Mouse (Mus musculus): ENCODE results near the gene Tmed9.
"Not testable (repeated sequence)": the region's sequence is repeated elsewhere in the genome, so short reads cannot be mapped to it uniquely, and the experiment has no call there.

The Tmed9 gene

GRCm38 (mm10) chr13:55607624-55608006 lies 34.1 kb downstream of the Tmed9 start:
- DNase-seq (ENCODE audit: low spot score), result no peak

GRCm38 (mm10) chr13:55611996-55612395 lies 38.5 kb downstream of the Tmed9 start:
- DNase-seq (ENCODE audit: low spot score), result no peak

DNA sequence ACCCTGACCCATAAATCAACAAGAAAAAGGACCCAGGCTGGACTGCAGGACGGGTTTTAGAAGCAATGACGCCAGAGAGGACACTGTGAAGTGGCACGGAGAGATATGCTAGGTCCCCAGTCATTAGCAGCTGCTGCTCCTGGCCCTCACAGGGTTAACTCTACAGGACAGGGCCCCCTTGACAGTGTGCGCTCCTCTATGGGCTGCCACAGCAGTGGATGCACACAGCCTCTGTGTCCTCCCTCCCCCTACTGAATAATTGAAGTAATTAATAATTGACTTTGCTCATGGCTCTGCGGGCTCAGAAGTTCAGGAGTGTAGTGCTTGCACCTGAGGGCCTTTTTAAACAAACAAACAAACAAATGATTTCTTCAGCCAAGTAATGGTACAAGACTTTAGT lies 39.9 kb downstream of the Tmed9 start:
- DNase-seq (ENCODE audit: low spot score), result peak; percentile 24

- no peak for DNase-seq (ENCODE audit: low spot score)
Observed at GRCm38 (mm10) chr13:55619328-55619727, 45.8 kb downstream of the Tmed9 start.

DNA sequence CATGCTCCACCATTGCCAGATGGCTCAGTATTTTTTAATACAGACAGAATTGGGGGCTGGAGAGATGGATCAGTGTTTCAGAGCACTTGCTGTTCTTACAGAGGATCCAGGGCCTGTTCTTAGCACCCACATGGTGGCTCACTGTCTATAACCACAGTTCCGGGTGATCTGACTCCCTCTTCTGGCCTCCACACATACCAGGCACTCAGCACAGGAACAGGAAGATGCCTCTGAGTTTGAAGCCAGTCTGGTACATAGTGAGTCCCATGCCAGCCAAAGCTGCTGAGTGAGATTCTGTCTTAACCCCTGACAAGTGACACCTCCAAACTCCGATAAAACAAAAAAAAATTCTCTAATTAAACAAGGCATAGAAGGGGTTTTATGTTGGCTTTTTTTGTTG lies 46.7 kb downstream of the Tmed9 start:
- no peak for DNase-seq (ENCODE audit: low spot score)

GRCm38 (mm10) chr13:55622156-55622648 lies 48.7 kb downstream of the Tmed9 start:
- DNase-seq (ENCODE audit: low spot score), result not testable (repeated sequence)

DNA sequence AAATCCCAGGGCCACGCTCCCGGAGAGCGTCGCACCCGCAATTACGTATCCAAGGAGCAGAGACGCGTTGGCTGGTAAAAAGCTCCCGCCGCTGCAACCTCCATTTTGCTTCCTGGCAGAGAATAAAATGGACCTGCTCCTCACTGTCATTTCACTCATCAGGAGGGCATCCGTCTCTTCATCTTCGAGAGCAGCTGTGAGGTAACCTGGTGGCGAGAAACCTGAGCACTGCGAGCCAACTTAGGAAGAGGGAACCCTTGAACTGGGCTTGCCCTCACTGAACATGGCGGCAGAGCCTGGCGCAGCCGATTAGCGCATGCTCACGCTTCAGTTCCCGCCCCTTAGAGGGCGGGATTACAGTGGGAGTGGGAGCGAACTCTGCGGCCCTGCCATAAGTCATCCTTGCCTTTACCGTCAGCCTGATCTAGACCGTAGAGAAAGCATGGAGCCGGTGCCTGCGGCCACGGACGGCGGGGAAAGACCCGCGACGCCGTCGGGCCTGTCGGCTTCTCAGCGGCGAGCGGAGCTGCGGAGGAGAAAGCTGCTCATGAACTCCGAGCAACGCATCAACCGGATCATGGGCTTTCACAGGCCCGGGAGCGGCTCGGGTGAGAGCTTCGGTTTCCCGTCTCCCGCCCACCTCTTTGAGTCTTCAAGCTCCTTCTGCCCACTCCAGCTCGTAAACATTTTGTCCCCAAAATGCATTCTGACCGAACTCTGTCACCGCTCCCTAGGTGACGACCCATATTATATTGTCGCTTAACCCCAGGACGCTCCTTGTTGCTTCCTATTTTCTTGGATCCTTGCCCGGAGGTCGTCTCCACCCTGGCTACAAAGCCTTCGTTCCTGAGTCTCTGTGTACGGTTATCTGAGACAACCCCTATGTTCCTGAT lies 49.4 kb downstream of the Tmed9 start, which contains the start of gene Caml:
Caml (plus strand) TSS at position 357 of the 893 bp plus-strand sequence.
- DNase-seq (ENCODE audit: low spot score), result peak; percentile 92

DNA sequence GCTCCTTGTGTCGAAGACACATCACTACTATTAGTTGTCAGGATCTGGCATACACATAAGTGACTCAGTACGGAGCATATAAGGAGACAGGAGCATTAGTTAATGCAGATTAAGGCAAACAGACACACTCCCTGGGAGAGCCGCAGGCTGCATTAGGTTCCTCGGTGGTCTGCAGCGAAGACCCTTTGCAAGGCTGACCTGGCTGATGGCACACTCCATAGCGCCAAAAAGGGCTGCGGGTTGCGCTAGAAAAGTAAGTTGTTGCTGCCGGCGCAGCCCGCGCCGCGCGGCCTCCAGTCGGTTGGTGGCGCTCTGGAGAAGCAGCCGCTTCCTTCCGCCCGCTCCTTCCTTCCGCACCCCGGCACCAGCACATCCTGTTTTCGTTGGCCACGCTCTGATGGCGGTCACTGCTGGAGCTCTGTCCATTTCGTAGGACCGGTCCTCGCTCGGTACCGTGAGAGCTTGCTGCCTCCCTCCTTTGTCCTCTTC lies 61.2 kb downstream of the Tmed9 start, which contains the start of gene Ddx46:
Ddx46 (plus strand) TSS at position 389 of the 489 bp plus-strand sequence.
- DNase-seq (ENCODE audit: low spot score), result peak; percentile 97

- no peak for DNase-seq (ENCODE audit: low spot score)
Observed at GRCm38 (mm10) chr13:55635146-55635571, 61.6 kb downstream of the Tmed9 start.

GRCm38 (mm10) chr13:55636185-55636983 lies 62.9 kb downstream of the Tmed9 start:
- no peak for DNase-seq (ENCODE audit: low spot score)

DNA sequence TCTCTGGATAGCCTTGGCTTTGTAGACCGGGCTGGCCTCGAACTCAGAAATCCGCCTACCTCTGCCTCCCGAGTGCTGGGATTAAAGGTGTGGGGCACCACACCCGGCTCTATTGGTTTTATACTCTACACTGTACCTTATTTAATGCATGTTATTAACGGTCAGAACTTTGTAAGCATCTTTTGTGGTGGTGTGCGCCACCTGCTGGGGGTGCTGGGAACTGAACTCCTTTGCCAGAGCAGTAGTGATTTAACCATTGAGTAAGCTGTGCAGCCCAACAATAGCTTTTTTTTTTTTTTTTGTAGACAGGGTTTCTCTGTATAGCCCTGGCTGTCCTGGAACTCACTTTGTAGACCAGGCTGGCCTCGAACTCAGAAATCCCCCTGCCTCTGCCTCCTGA lies 66.9 kb downstream of the Tmed9 start:
- peak; percentile 91 for DNase-seq (ENCODE audit: low spot score)

- peak; percentile 58 for DNase-seq (ENCODE audit: low spot score)
Observed at GRCm38 (mm10) chr13:55644525-55644924, 71.0 kb downstream of the Tmed9 start.
